Mouse (Mus musculus) liver, postnatal 0 days (tissue): ENCODE data around the gene Afap1l2.

Experiments
- CTCF ChIP-seq: sonication (generic); IDR thresholded peaks from 2 replicates; pipeline ENCODE4 v1.5.1; 2016; ENCODE audit warnings: antibody characterized with exemption, low read depth
- EP300 ChIP-seq: IDR thresholded peaks from 2 replicates; pipeline ENCODE4 v1.6.1; 2016; ENCODE audit warnings: antibody characterized with exemption, low read depth, mild to moderate bottlenecking

DNA sequence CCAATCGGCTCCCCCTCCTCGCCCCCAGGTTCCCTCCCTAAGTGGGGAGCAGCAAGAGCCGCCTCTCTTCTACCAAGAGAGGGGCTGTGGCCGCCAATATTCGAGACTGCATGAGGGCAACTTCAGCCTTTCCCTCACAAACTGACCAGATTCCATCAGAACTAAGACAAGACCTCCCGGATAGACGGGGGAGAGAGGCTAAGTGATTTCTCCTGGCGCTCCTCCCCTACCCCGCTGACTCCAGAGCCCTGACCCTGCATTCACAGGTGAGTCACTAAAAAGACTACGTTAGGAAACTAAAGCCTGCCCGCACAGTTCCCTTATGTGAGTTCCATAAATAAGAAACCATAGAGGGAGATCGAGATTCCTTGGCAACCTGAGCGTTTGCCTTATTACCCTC is 1.2 kb downstream of the Afap1l2 start:
- TF ChIP-seq EP300 (no peak), CTCF (no peak)
